ENCODE assay signal across 8 mouse cellular contexts in genomic region chr1:106717071-106717601, GRCm38 (mm10). TPM values are rescaled to one million over a fixed set of nuclear protein-coding genes. Genes with fewer than 3 reads are reported as not detected.
DNase-seq lines count a peak whose midpoint lies in the region; ATAC-seq lines count a peak whose summit lies in the region.

No protein-coding gene starts in this region.

- H3K4me2 ChIP-seq in heart, embryonic 11.5 days: no peak overlapping the region
- H3K4me2 ChIP-seq in hindbrain, embryonic 11.5 days (replicated peaks; ENCODE audit: low read depth, low read length): no peak overlapping the region

- H3K27me3 ChIP-seq in heart, embryonic 11.5 days (ENCODE audit: control insufficient read depth, insufficient read depth, low read length): no peaks in the 10 kb centered on the region
- H3K27me3 ChIP-seq in hindbrain, embryonic 11.5 days (ENCODE audit: control insufficient read depth, insufficient read depth, low read length): no peaks in the 10 kb centered on the region; the same call in 1 of the 2 replicates

- ATAC-seq in heart, embryonic 11.5 days (replicated peaks; ENCODE audit: insufficient number of reproducible peaks, low FRiP score, low TSS enrichment): no peak
- no peak for ATAC-seq in hindbrain, embryonic 11.5 days (ENCODE audit: low FRiP score)

- H3K4me1 ChIP-seq in heart, embryonic 11.5 days (ENCODE audit: control insufficient read depth, insufficient read depth, low read length): peaks cover 11% of the 10 kb centered on the region; the same call in 1 of the 2 replicates
- no peaks in the 10 kb centered on the region; the same call in 1 of the 2 replicates for H3K4me1 ChIP-seq in hindbrain, embryonic 11.5 days (replicated peaks; ENCODE audit: control insufficient read depth, insufficient read depth, low read length)

- H3K9me3 ChIP-seq in heart, embryonic 11.5 days (replicated peaks; ENCODE audit: control insufficient read depth, low read length): no peaks in the 10 kb centered on the region
- no peaks in the 10 kb centered on the region for H3K9me3 ChIP-seq in hindbrain, embryonic 11.5 days (ENCODE audit: control insufficient read depth, low read length)

- no peak overlapping the region for H3K9ac ChIP-seq in heart, embryonic 11.5 days (ENCODE audit: low read depth, low read length)
- H3K9ac ChIP-seq in hindbrain, embryonic 11.5 days (ENCODE audit: low read depth, low read length): no peak overlapping the region

- WGBS in heart, embryonic 11.5 days (ENCODE audit: insufficient replicate concordance): 37% methylated on average over 7 of the region's 7 CpGs
- WGBS in hindbrain, embryonic 11.5 days: 34% methylated on average over 7 of the region's 7 CpGs

- no peak overlapping the region for H3K27ac ChIP-seq in heart, embryonic 11.5 days (ENCODE audit: low read depth, low read length)
- H3K27ac ChIP-seq in hindbrain, embryonic 11.5 days (ENCODE audit: low read depth, low read length): no peak overlapping the region

- H3K36me3 ChIP-seq in heart, embryonic 11.5 days (ENCODE audit: control insufficient read depth, insufficient read depth, low read length): no peaks in the 10 kb centered on the region
- no peaks in the 10 kb centered on the region for H3K36me3 ChIP-seq in hindbrain, embryonic 11.5 days (ENCODE audit: control insufficient read depth, insufficient read depth, low read length)

- DNase-seq in heart, adult 11 months: peak; percentile 91
- DNase-seq in adrenal gland, postnatal 14 days: peak; percentile 79
- DNase-seq in fibroblast of lung, adult 2 months (ENCODE audit: low read depth): peak; percentile 44
- DNase-seq in hindbrain, embryonic 11.5 days (ENCODE audit: low spot score): peak; percentile 81
- DNase-seq in left cerebral cortex, adult 8-10 months (ENCODE audit: low spot score in 2 of 2): peak; percentile 36 to 71
- DNase-seq in ovary, adult 18-20 months (ENCODE audit: low spot score): peak; percentile 30
- peak; percentile 84 for DNase-seq in thymus, postnatal 14 days

- no peak overlapping the region for H3K4me3 ChIP-seq in heart, embryonic 11.5 days (ENCODE audit: low read depth, low read length)
- H3K4me3 ChIP-seq in hindbrain, embryonic 11.5 days (ENCODE audit: low read depth, low read length): no peak overlapping the region

RNA-seq across cellular contexts. Expression of gene Bcl2, which starts 3.1 kb away (rescaled TPM):
- polyA plus RNA-seq in heart, embryonic 11.5 days (2014; fragmentation: Nextera tagmentation; extraction: Ambion mirVana): 7.3 and 7.9 TPM in 2 replicates
- 6.0 and 10.1 TPM in 2 replicates for total RNA-seq in adrenal gland, postnatal 14 days (2021)
- polyA plus RNA-seq in hindbrain, embryonic 11.5 days (2014; fragmentation: Nextera tagmentation; extraction: Ambion mirVana): 5.9 and 6.9 TPM in 2 replicates
- total RNA-seq in left cerebral cortex, adult 8-10 months (2022): 10 to 100 TPM; 12.1 to 16.1 (median 13.3) TPM

RNA-seq across cellular contexts. Expression of gene Kdsr, which starts 42.4 kb away (rescaled TPM):
- polyA plus RNA-seq in heart, embryonic 11.5 days (2014; fragmentation: Nextera tagmentation; extraction: Ambion mirVana): 7.1 and 8.2 TPM in 2 replicates
- 27.7 and 29.2 TPM in 2 replicates for total RNA-seq in adrenal gland, postnatal 14 days (2021)
- 9.8 and 10.3 TPM in 2 replicates for polyA plus RNA-seq in hindbrain, embryonic 11.5 days (2014; fragmentation: Nextera tagmentation; extraction: Ambion mirVana)
- 10 to 100 TPM; 26.3 to 28.6 (median 28.1) TPM for total RNA-seq in left cerebral cortex, adult 8-10 months (2022)

Comparison
In these comparisons a context has a peak if more than half of its experiments do, and no peak if none do; other contexts are left out.
1. DNase-seq: peak in every context shown above with its lines; median percentile 91 in heart, adult 11 months; 84 in thymus, postnatal 14 days; 81 in hindbrain, embryonic 11.5 days; 79 in adrenal gland, postnatal 14 days; 54 in left cerebral cortex, adult 8-10 months; 44 in fibroblast of lung, adult 2 months; 30 in ovary, adult 18-20 months.